Mouse (Mus musculus) embryonic stem cell, embryonic (primary cell): ENCODE results near the gene Rubcn.

ENCODE experiments used
- CTCF ChIA-PET, 4 experiments: fragments of 300-600 bp in 2 of 4; fragments of 350-600 bp in 2 of 4; sonication (Branson Sonifier 250); formaldehyde crosslinking; loops; one replicate each; lab custom pipeline; 2022; ENCODE audit warnings: inconsistent platforms in 2 of 4; lab: Charles Lee
- POLR2A ChIA-PET, 4 experiments: fragments of 300-600 bp in 2 of 4; fragments of 350-600 bp in 2 of 4; sonication (Branson Sonifier 250); formaldehyde crosslinking; loops; one replicate each; lab custom pipeline; 2022; ENCODE audit warnings: antibody characterized with exemption in 4 of 4, inconsistent platforms in 1 of 4; lab: Charles Lee

Gene Rubcn

GRCm38 (mm10) chr16:32853492-32854049 lies 24.0 kb downstream of the Rubcn start:
- ChIA-PET CTCF (interaction anchor here in 1 of 4 experiments (0.6 to 0.7 kb wide), 2 partner anchors 25 to 76 kb away, joined by 3 to 6 read pairs; no protein-coding TSS in a partner anchor), POLR2A (interaction anchor here in 3 of 4 experiments (0.5 to 1.8 kb wide), 10 partner anchors 10 to 531 kb away, joined by 3 to 8 read pairs (median 4); partner anchors contain the start of genes Fyttd1 (in 1 of the 3) and Rubcn (in 1 of the 3))

GRCm38 (mm10) chr16:32849042-32849830 lies 28.3 kb downstream of the Rubcn start:
- ChIA-PET CTCF (interaction anchor here in 3 of 4 experiments (0.6 to 1.2 kb wide), 3 partner anchors 23 to 254 kb away, joined by 3 to 7 read pairs (median 7); no protein-coding TSS in a partner anchor), POLR2A (interaction anchor here in 2 of 4 experiments (0.7 to 1.4 kb wide), 4 partner anchors 19 to 30 kb away, joined by 3 read pairs; partner anchors contain the start of genes Fyttd1 (in 1 of the 2) and Rubcn (in 1 of the 2))

GRCm38 (mm10) chr16:32847103-32847502 lies 30.5 kb downstream of the Rubcn start:
- POLR2A ChIA-PET: interaction anchor here in 1 of 4 experiments (1.1 to 1.5 kb wide), 2 partner anchors 11 to 21 kb away, joined by 3 to 4 read pairs; no protein-coding TSS in a partner anchor
- CTCF ChIA-PET: interaction anchor here in 1 of 4 experiments (1.0 kb wide), 1 partner anchor 21 kb away, joined by 3 read pairs; no protein-coding TSS in a partner anchor

GRCm38 (mm10) chr16:32831501-32831900 lies 46.1 kb downstream of the Rubcn start:
- POLR2A ChIA-PET: no interaction called here
- CTCF ChIA-PET: interaction anchor here in 1 of 4 experiments (0.5 kb wide), 1 partner anchor 174 kb away, joined by 8 read pairs; no protein-coding TSS in a partner anchor

- ChIA-PET CTCF (interaction anchor here in 1 of 4 experiments (1.5 kb wide), 1 partner anchor 16 kb away, joined by 4 read pairs; no protein-coding TSS in a partner anchor), POLR2A (interaction anchor here in 2 of 4 experiments (0.9 to 1.5 kb wide), 4 partner anchors 9 to 227 kb away, joined by 3 to 4 read pairs (median 3); partner anchors contain the start of gene Rpl35a (in 1 of the 2))
These were observed 48.5 kb downstream of the Rubcn start for GRCm38 (mm10) chr16:32829104-32829503.

GRCm38 (mm10) chr16:32826521-32826920 lies 51.0 kb downstream of the Rubcn start:
- POLR2A ChIA-PET: interaction anchor here (0.5 to 5.8 kb wide), 17 partner anchors 9 to 230 kb away, joined by 3 to 30 read pairs (median 4); partner anchors contain the start of genes Fyttd1 (in 1 of the 4), Iqcg (in 1 of the 4), Rpl35a (in 1 of the 4) and Rubcn (in 1 of the 4)
- CTCF ChIA-PET: interaction anchor here (0.5 to 5.2 kb wide), 17 partner anchors 10 to 384 kb away, joined by 3 to 39 read pairs (median 4); no protein-coding TSS in a partner anchor

- POLR2A ChIA-PET: interaction anchor here (0.5 to 5.8 kb wide), 19 partner anchors 9 to 552 kb away, joined by 3 to 30 read pairs (median 4); partner anchors contain the start of genes Fyttd1 (in 1 of the 4), Iqcg (in 1 of the 4), Rpl35a (in 1 of the 4) and Rubcn (in 1 of the 4)
- CTCF ChIA-PET: interaction anchor here in 3 of 4 experiments (0.6 to 5.2 kb wide), 8 partner anchors 11 to 128 kb away, joined by 3 to 39 read pairs (median 5); no protein-coding TSS in a partner anchor
These were observed 52.2 kb downstream of the Rubcn start for GRCm38 (mm10) chr16:32825380-32825779.

- POLR2A ChIA-PET: interaction anchor here in 2 of 4 experiments (0.8 to 5.8 kb wide), 7 partner anchors 10 to 62 kb away, joined by 3 to 30 read pairs (median 4); partner anchors contain the start of genes Fyttd1 (in 1 of the 2) and Rubcn (in 1 of the 2)
- CTCF ChIA-PET: interaction anchor here in 3 of 4 experiments (0.6 to 5.2 kb wide), 3 partner anchors 10 to 115 kb away, joined by 3 to 39 read pairs (median 7); no protein-coding TSS in a partner anchor
These were observed 53.5 kb downstream of the Rubcn start for GRCm38 (mm10) chr16:32824061-32824460.

GRCm38 (mm10) chr16:32823487-32823886 lies 54.1 kb downstream of the Rubcn start:
- POLR2A ChIA-PET: interaction anchor here in 2 of 4 experiments (0.8 to 5.8 kb wide), 5 partner anchors 9 to 63 kb away, joined by 3 to 30 read pairs (median 4); partner anchors contain the start of genes Fyttd1 (in 1 of the 2) and Rubcn (in 1 of the 2)
- CTCF ChIA-PET: interaction anchor here in 2 of 4 experiments (0.6 to 5.2 kb wide), 3 partner anchors 9 to 161 kb away, joined by 3 to 39 read pairs (median 7); no protein-coding TSS in a partner anchor

- POLR2A ChIA-PET: interaction anchor here in 3 of 4 experiments (0.6 to 5.8 kb wide), 7 partner anchors 9 to 306 kb away, joined by 3 to 30 read pairs (median 6); partner anchors contain the start of genes Iqcg (in 2 of the 3), Rpl35a (in 2 of the 3), Fyttd1 (in 1 of the 3) and Rubcn (in 1 of the 3)
- CTCF ChIA-PET: interaction anchor here in 2 of 4 experiments (0.6 to 5.2 kb wide), 4 partner anchors 8 to 238 kb away, joined by 3 to 39 read pairs (median 10); no protein-coding TSS in a partner anchor
These were observed 54.7 kb downstream of the Rubcn start for GRCm38 (mm10) chr16:32822881-32823280.

GRCm38 (mm10) chr16:32822450-32822827 lies 55.1 kb downstream of the Rubcn start:
- ChIA-PET CTCF (interaction anchor here in 3 of 4 experiments (0.6 to 1.6 kb wide), 7 partner anchors 9 to 549 kb away, joined by 3 to 16 read pairs (median 4); no protein-coding TSS in a partner anchor), POLR2A (interaction anchor here in 3 of 4 experiments (0.6 to 5.8 kb wide), 13 partner anchors 8 to 318 kb away, joined by 3 to 30 read pairs (median 4); partner anchors contain the start of genes Iqcg (in 3 of the 3), Rpl35a (in 3 of the 3), Fyttd1 (in 1 of the 3) and Lrch3 (in 1 of the 3))

GRCm38 (mm10) chr16:32821772-32822449 lies 55.7 kb downstream of the Rubcn start:
- CTCF ChIA-PET: interaction anchor here in 3 of 4 experiments (0.6 to 1.6 kb wide), 7 partner anchors 8 to 550 kb away, joined by 3 to 16 read pairs (median 4); no protein-coding TSS in a partner anchor
- POLR2A ChIA-PET: interaction anchor here in 3 of 4 experiments (0.6 to 5.8 kb wide), 21 partner anchors 8 to 463 kb away, joined by 3 to 30 read pairs (median 3); partner anchors contain the start of genes Iqcg (in 3 of the 3), Rpl35a (in 3 of the 3), Fyttd1 (in 2 of the 3) and Rubcn (in 2 of the 3)

- POLR2A ChIA-PET: no interaction called here
- CTCF ChIA-PET: no interaction called here
These were observed 59.1 kb downstream of the Rubcn start for GRCm38 (mm10) chr16:32818441-32818840.

GRCm38 (mm10) chr16:32818036-32818435 lies 59.5 kb downstream of the Rubcn start:
- POLR2A ChIA-PET: interaction anchor here in 2 of 4 experiments (0.6 kb wide), 2 partner anchors 168 to 335 kb away, joined by 3 to 4 read pairs; no protein-coding TSS in a partner anchor
- CTCF ChIA-PET: no interaction called here

- POLR2A ChIA-PET: interaction anchor here (0.6 to 3.0 kb wide), 25 partner anchors 7 to 313 kb away, joined by 3 to 22 read pairs (median 4); partner anchors contain the start of genes Iqcg (in 2 of the 4), Rpl35a (in 2 of the 4), Fyttd1 (in 1 of the 4) and Muc20 (in 1 of the 4)
- CTCF ChIA-PET: interaction anchor here (0.5 to 3.0 kb wide), 22 partner anchors 11 to 930 kb away, joined by 3 to 39 read pairs (median 4); partner anchors contain the start of genes Fyttd1 (in 1 of the 4) and Rubcn (in 1 of the 4)
These were observed 62.4 kb downstream of the Rubcn start for GRCm38 (mm10) chr16:32815160-32815605.
